Mouse (Mus musculus): Measurements from ENCODE around the gene Ubash3a. TPM values are rescaled to one million over a fixed set of nuclear protein-coding genes. Genes with fewer than 3 reads are reported as not detected.

The Ubash3a gene
- polyA plus RNA-seq (2015; fragmentation: Nextera tagmentation; extraction: Ambion mirVana), result 0.28 and 0.70 TPM in 2 replicates

- Histone ChIP-seq H3K9me3 (replicated peaks) (no peaks in the 10 kb centered on the region), H3K36me3 (no peaks in the 10 kb centered on the region), H3K4me2 (replicated peaks) (no peak within 1 kb of the TSS), H3K27me3 (no peaks in the 10 kb centered on the region), H3K9ac (no peak within 1 kb of the TSS), H3K4me1 (no peaks in the 10 kb centered on the region), H3K4me3 (replicated peaks) (no peak within 1 kb of the TSS), H3K27ac (replicated peaks) (no peak within 1 kb of the TSS)
- ATAC-seq (ENCODE audit: insufficient number of reproducible peaks, low FRiP score, low TSS enrichment, low read depth), result no peak
- WGBS, result 70% methylated on average over 12 of the region's 12 CpGs
Measured at GRCm38 (mm10) chr17:31207771-31208334, at the start of gene Ubash3a. Ubash3a (plus strand) TSS chr17:31207873.

- Histone ChIP-seq H3K9me3 (replicated peaks) (no peaks in the 10 kb centered on the region), H3K4me3 (replicated peaks) (no peak overlapping the region), H3K36me3 (no peaks in the 10 kb centered on the region), H3K4me2 (replicated peaks) (no peak overlapping the region), H3K27ac (replicated peaks) (no peak overlapping the region), H3K27me3 (peaks cover 3% of the 10 kb centered on the region; the same call in 1 of the 2 replicates), H3K4me1 (no peaks in the 10 kb centered on the region), H3K9ac (no peak overlapping the region)
- ATAC-seq (ENCODE audit: insufficient number of reproducible peaks, low FRiP score, low TSS enrichment, low read depth), result no peak
- 70% methylated on average over 6 of the region's 6 CpGs for WGBS
Measured at GRCm38 (mm10) chr17:31157921-31158320, 49.8 kb upstream of the Ubash3a start.

DNA sequence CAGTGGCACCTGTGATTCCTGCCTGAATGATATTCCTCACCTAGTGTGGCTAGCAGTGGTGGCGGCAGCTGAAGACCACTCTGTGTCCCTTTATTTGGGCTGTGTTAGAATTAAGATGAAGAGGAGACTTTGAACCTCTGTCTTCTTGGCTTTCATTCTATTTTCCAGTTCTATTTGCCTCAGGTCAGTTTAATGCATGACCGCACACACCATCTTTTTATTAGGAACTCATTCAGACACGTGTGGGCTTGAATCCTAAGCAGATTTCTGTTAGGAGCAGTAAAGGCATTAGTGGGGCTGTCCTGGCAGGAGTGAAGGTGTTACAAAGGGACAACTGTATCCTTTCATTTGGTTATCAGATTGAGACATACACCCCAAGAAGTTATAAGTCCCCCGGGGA, 47.4 kb upstream of the Ubash3a start:
- Histone ChIP-seq H3K9me3 (replicated peaks) (no peaks in the 10 kb centered on the region), H3K9ac (no peak overlapping the region), H3K27ac (replicated peaks) (no peak overlapping the region), H3K4me2 (replicated peaks) (no peak overlapping the region), H3K27me3 (peaks cover 3% of the 10 kb centered on the region; the same call in 1 of the 2 replicates), H3K4me3 (replicated peaks) (no peak overlapping the region), H3K4me1 (no peaks in the 10 kb centered on the region), H3K36me3 (no peaks in the 10 kb centered on the region)
- 65% methylated on average over 4 of the region's 4 CpGs for WGBS
- ATAC-seq (ENCODE audit: insufficient number of reproducible peaks, low FRiP score, low TSS enrichment, low read depth), result no peak

GRCm38 (mm10) chr17:31162607-31163006, 45.1 kb upstream of the Ubash3a start:
- Histone ChIP-seq H3K27me3 (no peaks in the 10 kb centered on the region), H3K4me3 (replicated peaks) (no peak overlapping the region), H3K36me3 (no peaks in the 10 kb centered on the region), H3K27ac (replicated peaks) (no peak overlapping the region), H3K4me1 (no peaks in the 10 kb centered on the region), H3K4me2 (replicated peaks) (no peak overlapping the region), H3K9me3 (replicated peaks) (no peaks in the 10 kb centered on the region), H3K9ac (no peak overlapping the region)
- no peak for ATAC-seq (ENCODE audit: insufficient number of reproducible peaks, low FRiP score, low TSS enrichment, low read depth)
- WGBS, result 84% methylated on average over 12 of the region's 12 CpGs

DNA sequence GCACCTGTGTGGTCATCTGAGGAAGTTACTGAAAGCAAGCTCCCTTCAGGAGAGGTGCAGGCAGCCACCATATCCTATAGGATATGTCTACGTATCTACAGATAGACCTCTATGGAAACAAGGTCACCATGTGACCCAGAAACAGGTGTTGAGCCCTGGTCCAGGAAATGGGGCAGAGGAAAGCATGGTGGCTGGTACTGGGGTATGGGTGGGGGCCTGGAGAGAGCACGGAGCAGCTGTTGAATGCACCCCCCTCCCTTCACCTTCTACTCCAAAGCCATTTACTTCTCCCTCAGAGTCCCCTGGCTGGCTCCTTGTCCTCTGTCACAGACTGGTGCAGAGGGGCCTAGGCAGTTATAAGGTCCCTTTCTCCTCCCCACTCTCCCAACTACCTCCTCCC, 43.9 kb upstream of the Ubash3a start:
- Histone ChIP-seq H3K4me2 (replicated peaks) (no peak overlapping the region), H3K9me3 (replicated peaks) (no peaks in the 10 kb centered on the region), H3K4me1 (no peaks in the 10 kb centered on the region), H3K36me3 (no peaks in the 10 kb centered on the region), H3K4me3 (replicated peaks) (no peak overlapping the region), H3K27ac (replicated peaks) (no peak overlapping the region), H3K9ac (no peak overlapping the region), H3K27me3 (no peaks in the 10 kb centered on the region)
- no peak for ATAC-seq (ENCODE audit: insufficient number of reproducible peaks, low FRiP score, low TSS enrichment, low read depth)
- 70% methylated on average over 2 of the region's 2 CpGs for whole genome bisulfite sequencing

GRCm38 (mm10) chr17:31165127-31165526, 42.5 kb upstream of the Ubash3a start, which contains the start of gene Tff1:
Tff1 (minus strand) TSS chr17:31165277.
- Histone ChIP-seq H3K4me2 (replicated peaks) (no peak within 1 kb of the TSS), H3K36me3 (no peaks in the 10 kb centered on the region), H3K9ac (no peak within 1 kb of the TSS), H3K4me3 (replicated peaks) (no peak within 1 kb of the TSS), H3K27ac (replicated peaks) (no peak within 1 kb of the TSS), H3K9me3 (replicated peaks) (no peaks in the 10 kb centered on the region), H3K4me1 (no peaks in the 10 kb centered on the region), H3K27me3 (no peaks in the 10 kb centered on the region)
- ATAC-seq (ENCODE audit: insufficient number of reproducible peaks, low FRiP score, low TSS enrichment, low read depth), result no peak
- WGBS, result 82% methylated on average over 6 of the region's 6 CpGs

DNA sequence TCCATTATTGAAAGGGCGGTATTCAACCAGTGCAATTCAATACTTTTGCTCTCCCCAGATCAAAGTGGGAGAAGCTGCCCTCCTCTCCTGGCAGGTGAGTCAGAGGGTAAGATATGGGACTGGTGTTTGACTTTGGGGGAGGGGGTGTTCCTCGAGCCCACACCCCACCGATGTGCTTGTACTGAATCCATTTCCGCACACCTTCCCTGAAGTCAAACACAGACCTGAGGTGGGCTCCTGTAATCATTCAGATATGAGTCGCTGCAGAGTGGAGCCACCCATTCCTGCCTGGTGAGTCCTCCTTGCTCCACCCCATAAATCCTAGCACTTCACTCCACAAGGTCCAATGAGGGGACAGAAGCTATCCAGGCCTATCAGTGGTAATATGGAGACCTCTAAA, 37.9 kb upstream of the Ubash3a start:
- no peaks in the 10 kb centered on the region for H3K27me3 ChIP-seq
- ATAC-seq (ENCODE audit: insufficient number of reproducible peaks, low FRiP score, low TSS enrichment, low read depth), result no peak
- no peak overlapping the region for H3K4me2 ChIP-seq (replicated peaks)
- H3K36me3 ChIP-seq, result no peaks in the 10 kb centered on the region
- no peak overlapping the region for H3K9ac ChIP-seq
- no peak overlapping the region for H3K4me3 ChIP-seq (replicated peaks)
- no peaks in the 10 kb centered on the region for H3K9me3 ChIP-seq (replicated peaks)
- H3K27ac ChIP-seq (replicated peaks), result no peak overlapping the region
- no peaks in the 10 kb centered on the region for H3K4me1 ChIP-seq
- WGBS, result 77% methylated on average over 5 of the region's 5 CpGs

GRCm38 (mm10) chr17:31176321-31176720, 31.4 kb upstream of the Ubash3a start:
- H3K27me3 ChIP-seq, result no peaks in the 10 kb centered on the region
- no peak for ATAC-seq (ENCODE audit: insufficient number of reproducible peaks, low FRiP score, low TSS enrichment, low read depth)
- 90% methylated on average over 4 of the region's 4 CpGs for WGBS

GRCm38 (mm10) chr17:31181490-31181889, 26.2 kb upstream of the Ubash3a start:
- Histone ChIP-seq H3K4me3 (replicated peaks) (no peak overlapping the region), H3K36me3 (no peaks in the 10 kb centered on the region), H3K4me1 (no peaks in the 10 kb centered on the region), H3K9me3 (replicated peaks) (no peaks in the 10 kb centered on the region), H3K9ac (no peak overlapping the region), H3K4me2 (replicated peaks) (no peak overlapping the region), H3K27ac (replicated peaks) (no peak overlapping the region), H3K27me3 (no peaks in the 10 kb centered on the region)
- ATAC-seq (ENCODE audit: insufficient number of reproducible peaks, low FRiP score, low TSS enrichment, low read depth), result no peak
- WGBS, result 81% methylated on average over 4 of the region's 4 CpGs

More at GRCm38 (mm10) chr17:31176321-31176720, 31.4 kb upstream of the Ubash3a start:
- Histone ChIP-seq H3K4me3 (replicated peaks) (no peak overlapping the region), H3K9me3 (replicated peaks) (no peaks in the 10 kb centered on the region), H3K4me1 (no peaks in the 10 kb centered on the region), H3K36me3 (no peaks in the 10 kb centered on the region), H3K4me2 (replicated peaks) (no peak overlapping the region), H3K9ac (no peak overlapping the region), H3K27ac (replicated peaks) (no peak overlapping the region)

GRCm38 (mm10) chr17:31183180-31183974, 24.3 kb upstream of the Ubash3a start:
- ATAC-seq (ENCODE audit: insufficient number of reproducible peaks, low FRiP score, low TSS enrichment, low read depth), result no peak

GRCm38 (mm10) chr17:31184269-31184990, 23.2 kb upstream of the Ubash3a start:
- Histone ChIP-seq H3K36me3 (no peaks in the 10 kb centered on the region), H3K4me1 (no peaks in the 10 kb centered on the region), H3K9ac (no peak overlapping the region), H3K27me3 (no peaks in the 10 kb centered on the region), H3K4me3 (replicated peaks) (no peak overlapping the region), H3K9me3 (replicated peaks) (no peaks in the 10 kb centered on the region), H3K27ac (replicated peaks) (no peak overlapping the region), H3K4me2 (replicated peaks) (no peak overlapping the region)
- WGBS, result 74% methylated on average over 12 of the region's 12 CpGs
- ATAC-seq (ENCODE audit: insufficient number of reproducible peaks, low FRiP score, low TSS enrichment, low read depth), result no peak

More at GRCm38 (mm10) chr17:31183180-31183974, 24.3 kb upstream of the Ubash3a start:
- 56% methylated on average over 12 of the region's 12 CpGs for WGBS
- no peak overlapping the region for H3K27ac ChIP-seq (replicated peaks)
- H3K9ac ChIP-seq, result no peak overlapping the region
- no peaks in the 10 kb centered on the region for H3K27me3 ChIP-seq
- no peaks in the 10 kb centered on the region for H3K36me3 ChIP-seq
- no peaks in the 10 kb centered on the region for H3K9me3 ChIP-seq (replicated peaks)
- H3K4me1 ChIP-seq, result no peaks in the 10 kb centered on the region
- no peak overlapping the region for H3K4me3 ChIP-seq (replicated peaks)
- no peak overlapping the region for H3K4me2 ChIP-seq (replicated peaks)
